Comparison of ENCODE assay signal across 8 mouse cellular contexts in genomic region chr1:171250680-171251593, GRCm38 (mm10). TPM values are rescaled to one million over a fixed set of nuclear protein-coding genes. Genes with fewer than 3 reads are reported as not detected.
DNase-seq lines count a peak whose midpoint lies in the region; ATAC-seq and TF ChIP-seq lines count a peak whose summit lies in the region.

TSS of gene Ndufs2 (minus strand) at chr1:171251388.

- 0 out of 2 replicates have a peak, but pooled peaks have one; percentile 17 for ATAC-seq in hindbrain, embryonic 15.5 days (ENCODE audit: low FRiP score, low read depth)
- no peak for ATAC-seq in liver, embryonic 16.5 days (ENCODE audit: low read depth)
- ATAC-seq in stomach, embryonic 14.5 days (ENCODE audit: insufficient number of reproducible peaks, insufficient read depth, low FRiP score, low read depth): no peak

- H3K4me3 ChIP-seq in left cerebral cortex, adult 2 months: peak within 1 kb of the TSS; percentile 39
- peak within 1 kb of the TSS; percentile 28 for H3K4me3 ChIP-seq in hindbrain, embryonic 15.5 days
- peak within 1 kb of the TSS; percentile 11 for H3K4me3 ChIP-seq in liver, embryonic 16.5 days (ENCODE audit: low read depth, low read length)
- H3K4me3 ChIP-seq in stomach, embryonic 14.5 days (ENCODE audit: low read depth, low read length): peak within 1 kb of the TSS; percentile 31

- 14% methylated on average over 26 of the region's 26 CpGs for WGBS in hindbrain, embryonic 15.5 days
- WGBS in liver, embryonic 16.5 days (ENCODE audit: insufficient replicate concordance): 30% methylated on average over 26 of the region's 26 CpGs
- 28% methylated on average over 26 of the region's 26 CpGs for WGBS in stomach, embryonic 14.5 days

- DNase-seq in left cerebral cortex, adult 2 months (ENCODE audit: extremely low spot score in 1 of 2, low spot score in 2 of 2): no peak
- DNase-seq in left cerebral cortex, adult 9 months (ENCODE audit: low spot score in 2 of 2): no peak
- DNase-seq in adrenal gland, postnatal 4 days (ENCODE audit: low spot score in 2 of 2): no peak
- no peak for DNase-seq in gastrocnemius, adult 8-10 months (ENCODE audit: low spot score in 2 of 2)
- DNase-seq in ovary, postnatal 10 days (ENCODE audit: low spot score): no peak

- peak within 1 kb of the TSS; percentile 16; the same call in 1 of the 2 replicates for H3K9ac ChIP-seq in hindbrain, embryonic 15.5 days
- no peak within 1 kb of the TSS for H3K9ac ChIP-seq in liver, embryonic 16.5 days (ENCODE audit: low read depth, low read length)
- peak within 1 kb of the TSS; percentile 30 for H3K9ac ChIP-seq in stomach, embryonic 14.5 days (replicated peaks; ENCODE audit: low read depth, low read length)

- peak within 1 kb of the TSS; percentile 50 for H3K4me2 ChIP-seq in hindbrain, embryonic 15.5 days
- peak within 1 kb of the TSS; percentile 2 for H3K4me2 ChIP-seq in liver, embryonic 16.5 days (ENCODE audit: low read depth, low read length)
- H3K4me2 ChIP-seq in stomach, embryonic 14.5 days (replicated peaks; ENCODE audit: low read depth, low read length): peak within 1 kb of the TSS; percentile 57

- TF ChIP-seq CTCF in left cerebral cortex, adult 2 months (IDR thresholded peaks at IDR 0.05): no peak

- H3K27ac ChIP-seq in left cerebral cortex, adult 2 months: peak within 1 kb of the TSS; percentile 37
- peak within 1 kb of the TSS; percentile 72 for H3K27ac ChIP-seq in hindbrain, embryonic 15.5 days (replicated peaks)
- H3K27ac ChIP-seq in liver, embryonic 16.5 days (ENCODE audit: low read length): no peak within 1 kb of the TSS
- peak within 1 kb of the TSS; percentile 84 for H3K27ac ChIP-seq in stomach, embryonic 14.5 days (ENCODE audit: low read length)

- intact Hi-C loops in left cerebral cortex, adult 2 months (cut with DNase I): no loop called here

- H3K27me3 ChIP-seq in hindbrain, embryonic 15.5 days: no peaks in the 10 kb centered on the region
- peaks cover 31% of the 10 kb centered on the region for H3K27me3 ChIP-seq in liver, embryonic 16.5 days (ENCODE audit: control insufficient read depth, insufficient read depth, low read depth, low read length)
- no peaks in the 10 kb centered on the region for H3K27me3 ChIP-seq in stomach, embryonic 14.5 days (ENCODE audit: control insufficient read depth, insufficient read depth, low read length)

- H3K4me1 ChIP-seq in hindbrain, embryonic 15.5 days (replicated peaks): peaks cover 42% of the 10 kb centered on the region
- H3K4me1 ChIP-seq in liver, embryonic 16.5 days (ENCODE audit: control insufficient read depth, low read depth, low read length): peaks cover 17% of the 10 kb centered on the region
- peaks cover 50% of the 10 kb centered on the region for H3K4me1 ChIP-seq in stomach, embryonic 14.5 days (ENCODE audit: control insufficient read depth, insufficient read depth, low read length)

- no peaks in the 10 kb centered on the region for H3K36me3 ChIP-seq in hindbrain, embryonic 15.5 days
- no peaks in the 10 kb centered on the region for H3K36me3 ChIP-seq in liver, embryonic 16.5 days (ENCODE audit: control insufficient read depth, insufficient read depth)
- H3K36me3 ChIP-seq in stomach, embryonic 14.5 days (ENCODE audit: control insufficient read depth, insufficient read depth, low read length): no peaks in the 10 kb centered on the region

- no peaks in the 10 kb centered on the region for H3K9me3 ChIP-seq in hindbrain, embryonic 15.5 days
- no peaks in the 10 kb centered on the region for H3K9me3 ChIP-seq in liver, embryonic 16.5 days (replicated peaks; ENCODE audit: control insufficient read depth, low read length)
- H3K9me3 ChIP-seq in stomach, embryonic 14.5 days (ENCODE audit: control insufficient read depth, low read depth, low read length): no peaks in the 10 kb centered on the region

RNA-seq across cellular contexts. Expression of gene Ndufs2, which starts in this region (rescaled TPM):
- total RNA-seq in left cerebral cortex, adult 2 months (2021): 100 to 1,000 TPM; 267 to 272 TPM
- 100 to 1,000 TPM; 446 to 477 TPM for total RNA-seq in adrenal gland, postnatal 4 days (2021)
- 100 to 1,000 TPM; 830 to 997 (median 868) TPM for total RNA-seq in gastrocnemius, adult 8-10 months (2022)
- 233 and 245 TPM in 2 replicates for polyA plus RNA-seq in hindbrain, embryonic 15.5 days (2015; fragmentation: Nextera tagmentation; extraction: Ambion mirVana)
- polyA plus RNA-seq in liver, embryonic 16.5 days (2015; fragmentation: Nextera tagmentation; extraction: Ambion mirVana): 138 and 143 TPM in 2 replicates
- polyA plus RNA-seq in stomach, embryonic 14.5 days (2014; fragmentation: Nextera tagmentation; extraction: Ambion mirVana): 219 and 234 TPM in 2 replicates

Comparison
In these comparisons a context has a peak if more than half of its experiments do, and no peak if none do; other contexts are left out.
1. H3K4me2 ChIP-seq: peak in every context shown above with its lines; median percentile 57 in stomach, embryonic 14.5 days; 50 in hindbrain, embryonic 15.5 days; 2 in liver, embryonic 16.5 days.